Mouse (Mus musculus) heart, adult 2 months (tissue): ENCODE data around the gene Tex46.

ENCODE experiments used
- CTCF ChIP-seq: fragments of 200-600 bp; IDR thresholded peaks from 2 replicates; pipeline ENCODE4 v1.8.1; 2022; ENCODE audit warnings: antibody characterized with exemption, mild to moderate bottlenecking, moderate library complexity
- EP300 ChIP-seq: fragments of 200-500 bp; IDR thresholded peaks from 2 replicates; pipeline ENCODE4 v1.6.1; 2011; ENCODE audit warnings: low read depth, low read length, control low read depth; ENCODE audit not compliant: insufficient read depth
- POLR2A ChIP-seq: fragments of 200-500 bp; IDR thresholded peaks from 2 replicates; pipeline ENCODE4 v1.6.1; 2011; ENCODE audit warnings: mild to moderate bottlenecking, low read depth, low read length, control low read depth; ENCODE audit not compliant: insufficient read depth

GRCm38 (mm10) chr4:136631237-136631994 is 21.2 kb downstream of the Tex46 start:
- TF ChIP-seq CTCF (no peak), EP300 (peak; percentile 69), POLR2A (no peak)
